Comparison of ENCODE assay signal across 15 mouse cellular contexts in the genomic region with DNA sequence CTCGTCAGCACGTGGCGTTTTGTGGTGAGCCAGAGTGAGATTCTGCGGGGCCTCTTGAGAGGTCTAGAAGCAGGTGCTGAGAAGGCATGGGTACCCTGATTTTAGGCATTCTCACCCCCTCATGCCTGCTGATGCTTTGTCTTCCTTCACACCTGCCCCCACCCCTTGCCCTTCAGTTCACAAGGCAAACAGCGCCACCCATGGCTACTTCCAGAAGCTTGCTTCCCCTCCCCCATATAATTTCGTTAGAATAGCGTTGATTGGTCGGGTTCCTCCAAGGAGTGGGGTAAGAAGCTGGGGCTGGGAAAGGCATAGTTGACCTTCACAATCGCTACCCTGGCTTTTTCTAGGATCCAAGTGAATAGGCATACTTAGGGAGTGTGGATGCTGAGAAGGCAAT. TPM values are rescaled to one million over a fixed set of nuclear protein-coding genes. Genes with fewer than 3 reads are reported as not detected.
DNase-seq lines count a peak whose midpoint lies in the region; ATAC-seq and TF ChIP-seq lines count a peak whose summit lies in the region.
"Had no signal": no experiment of that assay in that cellular context is flagged by ENCODE, and none has a peak within 500 bp of the region (broad histone marks: within the 10 kb centered on the region; RNA-seq: fewer than 3 reads in every experiment).

No protein-coding gene starts in this region.

- no peak for ATAC-seq in hindbrain, embryonic 16.5 days
- ATAC-seq in midbrain, embryonic 11.5 days (ENCODE audit: low FRiP score): no peak
- ATAC-seq in midbrain, embryonic 13.5 days: no peak
- ATAC-seq: activated CD4-positive, CD25-positive, alpha-beta regulatory T cell, adult 4 months; CD4-positive, CD25-positive, alpha-beta regulatory T cell, adult 4 months had no signal

- no peak overlapping the region for H3K4me2 ChIP-seq in hindbrain, embryonic 16.5 days (ENCODE audit: low read length)
- H3K4me2 ChIP-seq in midbrain, embryonic 11.5 days: no peak overlapping the region
- no peak overlapping the region for H3K4me2 ChIP-seq in midbrain, embryonic 13.5 days (replicated peaks)
- H3K4me2 ChIP-seq: embryonic facial prominence, embryonic 12.5 days had no signal

- no peak overlapping the region for H3K9ac ChIP-seq in hindbrain, embryonic 16.5 days (ENCODE audit: low read depth, low read length)
- H3K9ac ChIP-seq in midbrain, embryonic 11.5 days (ENCODE audit: low read length): no peak overlapping the region
- no peak overlapping the region for H3K9ac ChIP-seq in midbrain, embryonic 13.5 days (replicated peaks)
- H3K9ac ChIP-seq: embryonic facial prominence, embryonic 12.5 days had no signal

- DNase-seq in hindbrain, embryonic 10.5 days (ENCODE audit: low spot score): peak; percentile 13
- DNase-seq in midbrain, embryonic 11.5 days (ENCODE audit: low spot score, missing footprints): peak; percentile 89
- DNase-seq in embryo, embryonic 11 days: peak; percentile 61
- DNase-seq in retina, postnatal 1 day: peak; percentile 57
- DNase-seq in lung, adult 2 months: no peak
- DNase-seq in layer of hippocampus, postnatal 36 days: no peak
- DNase-seq: heart, adult 2 months; layer of hippocampus, adult 9-11 months; thymus, postnatal 4 days had no signal

- no peak for TF ChIP-seq CTCF in lung, adult 2 months (IDR thresholded peaks at IDR 0.05; ENCODE audit: insufficient read depth, low read length)

- peaks cover 39% of the 10 kb centered on the region for H3K27me3 ChIP-seq in hindbrain, embryonic 10.5 days (ENCODE audit: insufficient read depth, poor library complexity, severe bottlenecking)
- no peaks in the 10 kb centered on the region for H3K27me3 ChIP-seq in hindbrain, embryonic 16.5 days (replicated peaks; ENCODE audit: control insufficient read depth, insufficient read depth, low read length)
- peaks cover 7% of the 10 kb centered on the region for H3K27me3 ChIP-seq in midbrain, embryonic 11.5 days (ENCODE audit: control insufficient read depth, insufficient read depth, low read length)
- H3K27me3 ChIP-seq in midbrain, embryonic 13.5 days: peaks cover 21% of the 10 kb centered on the region
- H3K27me3 ChIP-seq: embryonic facial prominence, embryonic 12.5 days had no signal

- H3K4me3 ChIP-seq in hindbrain, embryonic 10.5 days: no peak overlapping the region
- H3K4me3 ChIP-seq in hindbrain, embryonic 16.5 days (ENCODE audit: low read length): no peak overlapping the region
- no peak overlapping the region for H3K4me3 ChIP-seq in midbrain, embryonic 11.5 days (ENCODE audit: low read depth, low read length)
- no peak overlapping the region for H3K4me3 ChIP-seq in midbrain, embryonic 13.5 days (replicated peaks)
- no peak overlapping the region for H3K4me3 ChIP-seq in lung, adult 2 months (replicated peaks; ENCODE audit: extremely low read depth, low read depth, low read length)
- H3K4me3 ChIP-seq: embryonic facial prominence, embryonic 12.5 days; heart, adult 2 months had no signal

- no peaks in the 10 kb centered on the region for H3K36me3 ChIP-seq in hindbrain, embryonic 10.5 days
- no peaks in the 10 kb centered on the region for H3K36me3 ChIP-seq in hindbrain, embryonic 16.5 days (ENCODE audit: control insufficient read depth, insufficient read depth, low read length)
- H3K36me3 ChIP-seq in midbrain, embryonic 11.5 days (ENCODE audit: control insufficient read depth, insufficient read depth, low read length): no peaks in the 10 kb centered on the region
- no peaks in the 10 kb centered on the region for H3K36me3 ChIP-seq in midbrain, embryonic 13.5 days
- H3K36me3 ChIP-seq: embryonic facial prominence, embryonic 12.5 days had no signal

- no peaks in the 10 kb centered on the region for H3K9me3 ChIP-seq in hindbrain, embryonic 10.5 days
- no peaks in the 10 kb centered on the region for H3K9me3 ChIP-seq in hindbrain, embryonic 16.5 days (ENCODE audit: control insufficient read depth, low read length)
- H3K9me3 ChIP-seq in midbrain, embryonic 11.5 days (ENCODE audit: control insufficient read depth, low read length): no peaks in the 10 kb centered on the region
- no peaks in the 10 kb centered on the region for H3K9me3 ChIP-seq in midbrain, embryonic 13.5 days
- H3K9me3 ChIP-seq: embryonic facial prominence, embryonic 12.5 days had no signal

- 21% methylated on average over 9 of the region's 9 CpGs for WGBS in hindbrain, embryonic 10.5 days
- 19% methylated on average over 9 of the region's 9 CpGs for WGBS in hindbrain, embryonic 16.5 days
- 17% methylated on average over 9 of the region's 9 CpGs for WGBS in midbrain, embryonic 11.5 days
- WGBS in midbrain, embryonic 13.5 days: 18% methylated on average over 9 of the region's 9 CpGs
- WGBS in lung, adult 2 months: 36% methylated on average over 9 of the region's 9 CpGs

- peaks cover 22% of the 10 kb centered on the region for H3K4me1 ChIP-seq in hindbrain, embryonic 10.5 days (replicated peaks)
- H3K4me1 ChIP-seq in hindbrain, embryonic 16.5 days (ENCODE audit: control insufficient read depth, insufficient read depth, low read depth, low read length): peaks cover 6% of the 10 kb centered on the region; the same call in 1 of the 2 replicates
- H3K4me1 ChIP-seq in midbrain, embryonic 11.5 days (ENCODE audit: control insufficient read depth, insufficient read depth, low read length): peaks cover 12% of the 10 kb centered on the region
- peaks cover 29% of the 10 kb centered on the region for H3K4me1 ChIP-seq in midbrain, embryonic 13.5 days (replicated peaks)
- H3K4me1 ChIP-seq in lung, adult 2 months (ENCODE audit: control insufficient read depth, insufficient read depth, low read length): peaks cover 7% of the 10 kb centered on the region; the same call in 1 of the 2 replicates

- TF ChIP-seq POLR2A in lung, adult 2 months (IDR thresholded peaks at IDR 0.05; ENCODE audit: borderline replicate concordance, extremely low read depth, low read depth, low read length): no peak

- H3K27ac ChIP-seq in hindbrain, embryonic 10.5 days: no peak overlapping the region
- H3K27ac ChIP-seq in hindbrain, embryonic 16.5 days (ENCODE audit: low read depth, low read length): no peak overlapping the region
- H3K27ac ChIP-seq in midbrain, embryonic 11.5 days (ENCODE audit: low read depth, low read length): no peak overlapping the region
- H3K27ac ChIP-seq in midbrain, embryonic 13.5 days: no peak overlapping the region
- H3K27ac ChIP-seq: embryonic facial prominence, embryonic 12.5 days; heart, adult 2 months; macrophage had no signal

RNA-seq across cellular contexts. Expression of a gene that starts 2.5 kb away (rescaled TPM):
- polyA plus RNA-seq in hindbrain, embryonic 10.5 days (2016; fragmentation: Nextera tagmentation; extraction: Ambion mirVana): 11.2 and 18.6 TPM in 2 replicates
- polyA plus RNA-seq in hindbrain, embryonic 16.5 days (2015; fragmentation: Nextera tagmentation; extraction: Ambion mirVana): 18.5 and 19.0 TPM in 2 replicates
- 7.4 and 8.8 TPM in 2 replicates for polyA plus RNA-seq in midbrain, embryonic 11.5 days (2014; fragmentation: Nextera tagmentation; extraction: Ambion mirVana)
- 8.7 and 10.2 TPM in 2 replicates for polyA plus RNA-seq in midbrain, embryonic 13.5 days (2015; fragmentation: Nextera tagmentation; extraction: Ambion mirVana)
- 0.22 and 0.41 TPM in 2 replicates for polyA plus RNA-seq in lung, adult 2 months (2012; rRNA removed)
- 1 to 10 TPM; 5.4 to 5.5 TPM for total RNA-seq in layer of hippocampus, postnatal 36 days (2021)
- polyA plus RNA-seq: macrophage had no signal

Comparison
In these comparisons a context has a peak if more than half of its experiments do, and no peak if none do; other contexts are left out.
1. DNase-seq: peak in hindbrain, embryonic 10.5 days (single experiment), midbrain, embryonic 11.5 days (single experiment), embryo, embryonic 11 days (single experiment) and retina, postnatal 1 day (single experiment); none in lung, adult 2 months (single experiment) and layer of hippocampus, postnatal 36 days (0 of 2).